Mouse (Mus musculus) testis, adult 2 months (tissue): ENCODE measurements at regions not wholly inside any gene's neighbourhood (a gene's known extent, or its start where the extent isn't known, plus 50 kb on each side); places are given as distances from the start of the nearest gene placed in this dataset.

ENCODE experiments used
- CTCF ChIP-seq: fragments of 200-500 bp; IDR thresholded peaks from 2 replicates; pipeline ENCODE4 v1.5.1; 2012; ENCODE audit warnings: low read depth, mild to moderate bottlenecking, inconsistent platforms, low read length, moderate library complexity; ENCODE audit not compliant: control insufficient read depth, insufficient read depth, insufficient replicate concordance
- POLR2A ChIP-seq: fragments of 200-500 bp; IDR thresholded peaks from 2 replicates; pipeline ENCODE4 v1.6.1; 2012; ENCODE audit warnings: low read depth, mild to moderate bottlenecking, inconsistent platforms, low read length, moderate library complexity; ENCODE audit not compliant: control insufficient read depth

- TF ChIP-seq POLR2A (no peak), CTCF (no peak)
These were observed 98.0 kb downstream of the Tex36 start for GRCm38 (mm10) chr7:133503946-133504345.
